Mouse (Mus musculus) intestine, postnatal 0 days (tissue): ENCODE measurements around the gene Pamr1. TPM values are rescaled to one million over a fixed set of nuclear protein-coding genes. Genes with fewer than 3 reads are reported as not detected.

Source experiments
- ATAC-seq: fragments of 200-750 bp; cut with Nextera tagmentation; 2 replicates; pipeline ENCODE4 v1.8.0; 2017; ENCODE audit warnings: mild to moderate bottlenecking, moderate TSS enrichment, moderate library complexity
- H3K27ac ChIP-seq: fragments of 300-500 bp; sonication (generic); 2 replicates; pipeline ENCODE4 v1.5.1; 2014; ENCODE audit warnings: mild to moderate bottlenecking, low read depth, low read length, moderate library complexity
- H3K27me3 ChIP-seq: fragments of 300-500 bp; sonication (generic); replicated peaks from 2 replicates; pipeline ENCODE4 v1.6.1; 2014; ENCODE audit warnings: low read length, mixed read lengths; ENCODE audit not compliant: control insufficient read depth, insufficient read depth
- H3K36me3 ChIP-seq: fragments of 300-500 bp; sonication (generic); 2 replicates; pipeline ENCODE4 v1.6.1; 2014; ENCODE audit warnings: mild to moderate bottlenecking, moderate library complexity; ENCODE audit not compliant: control insufficient read depth, insufficient read depth
- H3K4me1 ChIP-seq: fragments of 300-500 bp; sonication (generic); replicated peaks from 2 replicates; pipeline ENCODE4 v1.6.1; 2014; ENCODE audit warnings: antibody characterized with exemption, low read length, mixed read lengths; ENCODE audit not compliant: control insufficient read depth, insufficient read depth
- H3K4me2 ChIP-seq: fragments of 300-500 bp; sonication (generic); replicated peaks from 2 replicates; pipeline ENCODE4 v1.6.1; 2014; ENCODE audit warnings: low read depth, mild to moderate bottlenecking, moderate library complexity
- H3K4me3 ChIP-seq: fragments of 300-500 bp; sonication (generic); 2 replicates; pipeline ENCODE4 v1.5.1; 2014; ENCODE audit warnings: low read depth, low read length
- H3K9ac ChIP-seq: fragments of 300-500 bp; sonication (generic); 2 replicates; pipeline ENCODE4 v1.6.1; 2014; ENCODE audit warnings: mild to moderate bottlenecking, low read depth, low read length
- H3K9me3 ChIP-seq: fragments of 300-500 bp; sonication (generic); 2 replicates; pipeline ENCODE4 v1.6.1; 2016; ENCODE audit warnings: mixed run types; ENCODE audit not compliant: control insufficient read depth
- CTCF ChIP-seq: sonication (generic); IDR thresholded peaks from 2 replicates; pipeline ENCODE4 v1.5.1; 2016; ENCODE audit warnings: low read depth, mild to moderate bottlenecking, control low read depth, antibody characterized with exemption, moderate library complexity
- WGBS: fragments of 180-500 bp; shearing (Covaris S2); extraction: QIAGEN DNeasy Blood & Tissue Kit; methylation state at CpG from one replicate; pipeline ENCODE4 v1.1.7; 2014; 5-methylcytosine and 5-hydroxymethylcytosine counted together
- polyA plus RNA-seq: library from polyadenylated mRNA; unstranded; fragments of >200 nt; fragmentation: Nextera tagmentation; extraction: Ambion mirVana; gene quantifications from 2 replicates; pipeline ENCODE4 v1.2.1, GENCODE M21; 2015

Pamr1 gene
- polyA plus RNA-seq, 1 experiment from 2014 or later: 19.0 TPM

GRCm38 (mm10) chr2:102663339-102663738, 113.5 kb downstream of the Pamr1 start:
- 16% methylated on average over 6 of the region's 6 CpGs for WGBS
- no peak overlapping the region for H3K4me3 ChIP-seq
- H3K9ac ChIP-seq: no peak overlapping the region
- H3K36me3 ChIP-seq: no peaks in the 10 kb centered on the region
- H3K4me2 ChIP-seq: no peak overlapping the region
- H3K27ac ChIP-seq: no peak overlapping the region
- no peak for ATAC-seq
- H3K9me3 ChIP-seq: no peaks in the 10 kb centered on the region
- TF ChIP-seq CTCF: no peak
- H3K4me1 ChIP-seq: no peaks in the 10 kb centered on the region
- peaks cover 21% of the 10 kb centered on the region for H3K27me3 ChIP-seq

DNA sequence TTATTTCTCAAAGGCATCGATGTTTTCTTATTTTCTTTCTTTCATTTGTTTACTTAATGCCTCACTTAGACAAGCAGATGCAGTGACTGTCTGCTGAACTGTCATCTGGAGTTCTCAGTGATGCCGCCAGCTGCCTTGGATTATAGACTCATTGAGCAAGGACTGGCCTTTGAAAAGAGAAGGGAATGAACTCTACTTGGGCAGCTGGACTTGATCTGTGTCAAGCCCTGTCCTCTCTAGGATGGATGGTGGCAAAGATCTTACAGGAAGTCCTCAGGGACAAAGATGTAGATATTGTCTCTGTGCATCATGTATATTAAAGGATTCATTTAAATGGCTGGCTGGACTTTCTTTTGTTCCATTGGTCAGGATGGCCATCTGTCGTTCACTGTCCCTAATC, 114.1 kb downstream of the Pamr1 start:
- no peaks in the 10 kb centered on the region for H3K4me1 ChIP-seq
- H3K4me2 ChIP-seq: no peak overlapping the region
- H3K27ac ChIP-seq: no peak overlapping the region
- WGBS: 64% methylated on average over 3 of the region's 3 CpGs
- ATAC-seq: no peak
- H3K4me3 ChIP-seq: no peak overlapping the region
- no peak for TF ChIP-seq CTCF
- no peaks in the 10 kb centered on the region for H3K36me3 ChIP-seq
- H3K9me3 ChIP-seq: no peaks in the 10 kb centered on the region
- H3K9ac ChIP-seq: no peak overlapping the region
- peaks cover 17% of the 10 kb centered on the region for H3K27me3 ChIP-seq

DNA sequence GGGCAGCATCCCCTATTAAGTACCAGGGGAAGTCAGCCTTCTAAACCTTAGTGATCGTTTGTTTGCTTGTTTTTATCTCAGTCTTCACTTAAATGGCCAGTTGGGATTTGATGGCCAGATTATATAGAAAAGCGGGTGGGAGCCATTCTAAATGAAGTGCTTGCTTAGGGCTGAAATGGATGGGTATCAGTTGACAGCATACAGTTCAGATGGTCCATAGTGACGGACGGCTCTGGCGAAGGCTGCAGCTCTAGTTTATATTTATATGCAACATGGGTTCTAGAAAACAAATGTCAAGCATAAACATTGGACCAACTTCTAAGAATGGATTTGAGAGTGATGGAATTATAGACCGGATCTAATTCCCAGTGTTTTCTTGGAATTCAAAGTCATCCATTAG, 118.2 kb downstream of the Pamr1 start:
- WGBS: 73% methylated on average over 6 of the region's 6 CpGs
- ATAC-seq: no peak
- Histone ChIP-seq H3K27me3 (no peaks in the 10 kb centered on the region), H3K4me3 (no peak overlapping the region), H3K27ac (no peak overlapping the region), H3K9ac (no peak overlapping the region), H3K4me1 (no peaks in the 10 kb centered on the region), H3K4me2 (no peak overlapping the region), H3K36me3 (no peaks in the 10 kb centered on the region), H3K9me3 (no peaks in the 10 kb centered on the region)
- TF ChIP-seq CTCF: no peak

- WGBS: 16% methylated on average over 6 of the region's 6 CpGs
- no peak for ATAC-seq
These were observed 119.8 kb downstream of the Pamr1 start for GRCm38 (mm10) chr2:102669580-102669979.

GRCm38 (mm10) chr2:102674582-102674981, 124.8 kb downstream of the Pamr1 start:
- WGBS: 63% methylated on average over 2 of the region's 2 CpGs
- Histone ChIP-seq H3K4me2 (no peak overlapping the region), H3K27me3 (no peaks in the 10 kb centered on the region), H3K4me1 (no peaks in the 10 kb centered on the region), H3K36me3 (no peaks in the 10 kb centered on the region), H3K27ac (no peak overlapping the region), H3K9me3 (no peaks in the 10 kb centered on the region), H3K9ac (no peak overlapping the region), H3K4me3 (no peak overlapping the region)
- no peak for ATAC-seq
- no peak for TF ChIP-seq CTCF

More at GRCm38 (mm10) chr2:102669580-102669979, 119.8 kb downstream of the Pamr1 start:
- Histone ChIP-seq H3K9ac (no peak overlapping the region), H3K4me1 (no peaks in the 10 kb centered on the region), H3K27me3 (no peaks in the 10 kb centered on the region), H3K4me3 (no peak overlapping the region), H3K27ac (no peak overlapping the region), H3K4me2 (no peak overlapping the region), H3K9me3 (no peaks in the 10 kb centered on the region), H3K36me3 (no peaks in the 10 kb centered on the region)
- TF ChIP-seq CTCF: no peak

GRCm38 (mm10) chr2:102675275-102675674, 125.5 kb downstream of the Pamr1 start:
- 74% methylated on average over 6 of the region's 6 CpGs for WGBS
- TF ChIP-seq CTCF: peak; percentile 72
- no peak overlapping the region for H3K4me3 ChIP-seq
- H3K4me1 ChIP-seq: no peaks in the 10 kb centered on the region
- no peak overlapping the region for H3K9ac ChIP-seq
- no peaks in the 10 kb centered on the region for H3K9me3 ChIP-seq
- no peak overlapping the region for H3K27ac ChIP-seq
- no peak overlapping the region for H3K4me2 ChIP-seq
- H3K27me3 ChIP-seq: no peaks in the 10 kb centered on the region
- H3K36me3 ChIP-seq: no peaks in the 10 kb centered on the region
- no peak for ATAC-seq

DNA sequence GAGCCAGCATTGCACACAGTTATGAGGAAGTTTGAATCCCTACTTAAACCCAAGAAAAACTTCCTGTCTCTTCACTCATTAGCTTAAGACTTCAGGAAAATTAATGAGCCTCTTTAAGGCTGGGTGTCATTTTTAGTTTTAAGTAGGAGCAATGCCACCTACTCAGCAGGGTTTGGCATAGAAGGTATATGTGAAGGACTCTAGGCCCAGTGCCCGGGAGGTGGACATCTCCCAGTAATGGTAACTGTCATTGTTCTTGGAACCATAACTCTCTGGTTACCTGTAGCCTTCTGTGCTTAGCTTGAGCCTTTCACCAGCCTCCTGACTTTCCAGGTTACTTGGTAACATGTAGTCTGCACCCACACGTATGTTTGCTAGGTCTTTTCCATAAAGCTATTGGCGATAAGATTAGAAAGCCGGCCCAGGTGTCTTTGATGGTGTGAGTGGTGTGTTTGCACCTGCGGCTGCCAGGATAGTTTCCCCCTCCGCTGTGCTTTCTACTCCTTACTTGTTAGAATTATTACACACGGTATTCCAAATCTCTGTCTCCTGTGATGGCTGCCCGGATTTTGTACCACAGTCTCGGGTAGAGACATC, 127.0 kb downstream of the Pamr1 start:
- Histone ChIP-seq H3K27me3 (no peaks in the 10 kb centered on the region), H3K4me3 (no peak overlapping the region), H3K4me2 (no peak overlapping the region), H3K9me3 (no peaks in the 10 kb centered on the region), H3K9ac (no peak overlapping the region), H3K4me1 (no peaks in the 10 kb centered on the region), H3K27ac (no peak overlapping the region), H3K36me3 (no peaks in the 10 kb centered on the region)
- 58% methylated on average over 9 of the region's 9 CpGs for WGBS
- ATAC-seq: no peak
- TF ChIP-seq CTCF: no peak
